Mouse (Mus musculus) megakaryocyte, embryonic 14.5 days (primary cell): ENCODE results near the gene Noc3l.

Source experiments
- FLI1 ChIP-seq: IDR thresholded peaks from 2 replicates; pipeline ENCODE4 v1.6.1; 2012; ENCODE audit warnings: low read length, inconsistent platforms, mixed read lengths
- GATA1 ChIP-seq: IDR thresholded peaks from 3 replicates; pipeline ENCODE4 v1.6.1; 2012; ENCODE audit warnings: mixed read lengths, low read length, inconsistent platforms, borderline replicate concordance

GRCm38 (mm10) chr19:38744546-38744945, 74.5 kb downstream of the Noc3l start:
- TF ChIP-seq GATA1: no peak
- no peak for TF ChIP-seq FLI1
